Mouse (Mus musculus) kidney, adult 9 months (tissue): ENCODE results near the gene Gar1.
A peak's percentile ranks its signal among the peaks of the same experiment; 100 is the strongest.

Experiments used
- DNase-seq: peaks from one replicate; pipeline ENCODE4 v3.0.0; 2022

Gar1 gene

GRCm38 (mm10) chr3:129831035-129831568 is at the start of gene Gar1:
Gene Gar1 (minus strand): TSS chr3:129831396.
- DNase-seq: peak; percentile 97

GRCm38 (mm10) chr3:129879913-129880312 is 48.7 kb upstream of the Gar1 start:
- DNase-seq: no peak

GRCm38 (mm10) chr3:129879131-129879757 is 48.0 kb upstream of the Gar1 start:
- peak; percentile 31 for DNase-seq

GRCm38 (mm10) chr3:129878405-129879021 is 47.3 kb upstream of the Gar1 start, which contains the start of gene Pla2g12a:
Gene Pla2g12a (plus strand): TSS chr3:129878606.
- DNase-seq: peak; percentile 87

GRCm38 (mm10) chr3:129877327-129877726 is 46.1 kb upstream of the Gar1 start:
- DNase-seq: no peak

- peak; percentile 63 for DNase-seq
Measured at GRCm38 (mm10) chr3:129863698-129864097, 32.5 kb upstream of the Gar1 start.

GRCm38 (mm10) chr3:129862592-129862991 is 31.4 kb upstream of the Gar1 start:
- no peak for DNase-seq

- DNase-seq: no peak
Measured at GRCm38 (mm10) chr3:129846846-129847245, 15.7 kb upstream of the Gar1 start.

- no peak for DNase-seq
Measured at GRCm38 (mm10) chr3:129845868-129846267, 14.7 kb upstream of the Gar1 start.

GRCm38 (mm10) chr3:129838017-129838416 is 6.8 kb upstream of the Gar1 start:
- no peak for DNase-seq

- no peak for DNase-seq
Measured at GRCm38 (mm10) chr3:129836965-129837364, 5.8 kb upstream of the Gar1 start.

- DNase-seq: peak; percentile 73
Measured at GRCm38 (mm10) chr3:129836051-129836697, 5.0 kb upstream of the Gar1 start.

GRCm38 (mm10) chr3:129835388-129835934 is 4.3 kb upstream of the Gar1 start, which contains the start of gene Cfi:
Gene Cfi (plus strand): TSS chr3:129835884.
- no peak for DNase-seq

- DNase-seq: no peak
Measured at GRCm38 (mm10) chr3:129830626-129831025, 570 bp downstream of the Gar1 start.

- no peak for DNase-seq
Measured at GRCm38 (mm10) chr3:129827691-129828090, 3.5 kb downstream of the Gar1 start.

- DNase-seq: no peak
Measured at GRCm38 (mm10) chr3:129826691-129827090, 4.5 kb downstream of the Gar1 start.

- DNase-seq: no peak
Measured at GRCm38 (mm10) chr3:129824891-129825290, 6.3 kb downstream of the Gar1 start.

- no peak for DNase-seq
Measured at GRCm38 (mm10) chr3:129824146-129824545, 7.0 kb downstream of the Gar1 start.

GRCm38 (mm10) chr3:129823293-129823692 is 7.9 kb downstream of the Gar1 start:
- peak; percentile 57 for DNase-seq

- no peak for DNase-seq
Measured at GRCm38 (mm10) chr3:129822206-129822775, 8.9 kb downstream of the Gar1 start, which contains the start of gene Rrh. Gene Rrh (minus strand): TSS chr3:129822587.

GRCm38 (mm10) chr3:129821736-129822135 is 9.5 kb downstream of the Gar1 start:
- DNase-seq: no peak

- no peak for DNase-seq
Measured at GRCm38 (mm10) chr3:129820847-129821246, 10.3 kb downstream of the Gar1 start.

GRCm38 (mm10) chr3:129803765-129804164 is 27.4 kb downstream of the Gar1 start, which contains the start of gene Lrit3:
Gene Lrit3 (minus strand): TSS chr3:129804030.
- no peak for DNase-seq
